Mouse (Mus musculus) liver, embryonic 15.5 days (tissue): ENCODE data around the gene Zfp607b. TPM values are rescaled to one million over a fixed set of nuclear protein-coding genes. Genes with fewer than 3 reads are reported as not detected.

Source experiments
- ATAC-seq: fragments of 200-750 bp; cut with Nextera tagmentation; 2 replicates; pipeline ENCODE4 v1.8.0; 2017; ENCODE audit warnings: moderate number of reproducible peaks, mild to moderate bottlenecking, moderate library complexity; ENCODE audit not compliant: insufficient read depth
- H3K27ac ChIP-seq: fragments of 300-500 bp; sonication (generic); replicated peaks from 2 replicates; pipeline ENCODE4 v1.5.1; 2015; ENCODE audit warnings: mild to moderate bottlenecking, inconsistent platforms
- H3K27me3 ChIP-seq: fragments of 300-500 bp; sonication (generic); 2 replicates; pipeline ENCODE4 v1.6.1; 2015; ENCODE audit warnings: mild to moderate bottlenecking, inconsistent platforms
- H3K36me3 ChIP-seq: fragments of 300-500 bp; sonication (generic); replicated peaks from 2 replicates; pipeline ENCODE4 v1.6.1; 2015; ENCODE audit warnings: moderate library complexity, mild to moderate bottlenecking, inconsistent platforms
- H3K4me1 ChIP-seq: fragments of 300-500 bp; sonication (generic); replicated peaks from 2 replicates; pipeline ENCODE4 v1.6.1; 2015; ENCODE audit warnings: inconsistent platforms
- H3K4me2 ChIP-seq: fragments of 300-500 bp; sonication (generic); 2 replicates; pipeline ENCODE4 v1.6.1; 2015; ENCODE audit warnings: moderate library complexity, mild to moderate bottlenecking, inconsistent platforms
- H3K4me3 ChIP-seq: fragments of 300-500 bp; sonication (generic); replicated peaks from 2 replicates; pipeline ENCODE4 v1.5.1; 2015; ENCODE audit warnings: mild to moderate bottlenecking, inconsistent platforms
- H3K9ac ChIP-seq: fragments of 300-500 bp; sonication (generic); 2 replicates; pipeline ENCODE4 v1.6.1; 2015; ENCODE audit warnings: moderate library complexity, mild to moderate bottlenecking, inconsistent platforms
- H3K9me3 ChIP-seq: fragments of 300-500 bp; sonication (generic); replicated peaks from 2 replicates; pipeline ENCODE4 v1.6.1; 2016; ENCODE audit warnings: inconsistent platforms
- WGBS: fragments of 180-500 bp; shearing (Covaris S2); methylation state at CpG from one replicate; pipeline ENCODE4 v1.1.7; 2015; ENCODE audit warnings: mixed read lengths; ENCODE audit not compliant: insufficient replicate concordance; 5-methylcytosine and 5-hydroxymethylcytosine counted together
- polyA plus RNA-seq: library from polyadenylated mRNA; unstranded; fragments of >200 nt; fragmentation: Nextera tagmentation; extraction: Ambion mirVana; gene quantifications from 2 replicates; pipeline ENCODE4 v1.2.1, GENCODE M21; 2015

Gene Zfp607b
- 0.38 and 0.91 TPM in 2 replicates for polyA plus RNA-seq

DNA sequence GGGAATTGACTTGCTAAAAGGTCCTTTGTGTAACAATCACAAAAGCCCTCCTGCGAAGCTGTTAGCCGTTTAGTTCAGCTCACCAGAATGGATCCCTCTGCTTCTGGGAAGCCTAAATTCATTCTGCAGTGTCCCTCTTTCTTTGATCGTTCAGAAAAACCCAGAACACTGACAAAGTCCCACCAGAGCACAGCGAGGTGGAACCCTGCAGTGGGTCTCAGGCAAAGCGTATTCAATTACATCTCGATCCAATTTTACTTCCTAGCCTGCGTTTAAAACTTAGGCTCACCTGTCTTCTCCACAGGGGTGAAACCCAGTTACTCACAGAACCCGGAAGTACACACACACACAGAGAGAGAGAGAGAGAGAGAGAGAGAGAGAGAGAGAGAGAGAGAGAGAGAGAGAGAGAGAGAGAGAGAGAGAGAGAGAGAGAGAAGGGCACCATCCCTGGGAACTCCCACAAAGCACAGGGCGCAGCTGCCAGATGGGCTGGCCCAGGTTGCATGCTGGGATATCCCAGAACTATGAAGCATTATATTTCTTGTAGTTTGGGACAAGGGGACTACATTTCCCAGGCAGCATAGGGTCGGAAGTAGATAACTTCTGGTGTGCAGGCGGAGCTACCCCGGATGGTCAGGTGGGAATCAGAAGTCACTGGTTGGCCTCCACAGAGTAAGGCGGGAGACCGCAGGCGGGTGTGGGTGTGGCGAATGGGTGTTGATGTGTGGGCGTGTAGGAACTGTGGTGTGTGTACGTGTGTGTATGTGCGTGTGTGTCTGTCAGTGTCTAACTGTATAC, at the start of gene Zfp607b:
Gene Zfp607b (plus strand): TSS at position 526 of the 798 bp plus-strand sequence.
- H3K27ac ChIP-seq, result peak within 1 kb of the TSS; percentile 66
- under 1% methylated on average over 19 of the region's 19 CpGs for WGBS

DNA sequence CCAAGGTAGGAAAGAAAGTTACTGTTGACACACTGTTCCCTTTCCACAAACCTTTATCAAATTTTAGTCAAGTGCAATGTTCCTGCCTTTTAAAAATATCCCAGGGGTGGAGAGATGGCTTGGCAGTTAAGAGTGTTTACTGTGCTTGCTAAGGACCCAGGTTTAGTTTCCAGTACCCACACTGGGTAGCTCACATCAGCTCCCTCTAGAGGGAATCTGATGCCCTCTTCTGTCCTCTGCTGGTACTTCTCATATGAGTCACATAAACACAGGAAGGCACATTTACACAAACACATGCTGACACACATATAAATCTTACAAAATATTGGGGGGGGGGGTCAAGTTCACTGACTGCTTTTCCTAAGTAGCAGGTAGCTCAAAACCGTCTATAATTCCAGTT, 44.7 kb upstream of the Zfp607b start:
- Histone ChIP-seq H3K27me3 (no peaks in the 10 kb centered on the region), H3K4me2 (no peak overlapping the region), H3K27ac (no peak overlapping the region), H3K36me3 (no peaks in the 10 kb centered on the region), H3K9ac (no peak overlapping the region), H3K4me3 (no peak overlapping the region), H3K4me1 (no peaks in the 10 kb centered on the region), H3K9me3 (no peaks in the 10 kb centered on the region)
- WGBS, result 19% methylated on average over 1 of the region's 1 CpGs
- ATAC-seq, result no peak

More for the DNA sequence above, at the start of gene Zfp607b:
- Histone ChIP-seq H3K9ac (peak within 1 kb of the TSS; percentile 55), H3K27me3 (peaks cover under 1% of the 10 kb centered on the region; the same call in 1 of the 2 replicates), H3K9me3 (no peaks in the 10 kb centered on the region), H3K4me3 (peak within 1 kb of the TSS; percentile 57), H3K4me2 (peak within 1 kb of the TSS; percentile 78), H3K4me1 (peaks cover 19% of the 10 kb centered on the region), H3K36me3 (no peaks in the 10 kb centered on the region)
- peak; percentile 99 for ATAC-seq

DNA sequence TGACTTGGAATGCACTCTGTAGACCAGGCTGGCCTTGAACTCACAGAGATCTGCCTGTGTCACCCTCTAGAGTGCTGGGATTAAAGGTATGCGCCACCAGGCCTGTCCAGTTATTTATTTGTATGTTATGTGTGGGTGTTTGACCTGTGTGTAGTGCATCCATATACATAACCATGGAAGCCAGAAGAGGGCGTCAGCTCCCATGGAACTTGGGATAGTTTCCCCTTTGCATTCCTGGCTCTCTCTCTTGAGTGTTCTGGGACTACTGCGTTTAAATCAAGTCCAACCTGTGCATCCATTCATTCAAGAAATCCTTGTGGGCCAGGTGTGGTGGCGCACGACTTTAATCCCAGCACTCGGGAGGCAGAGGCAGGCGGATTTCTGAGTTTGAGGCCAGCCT, 42.6 kb upstream of the Zfp607b start:
- Histone ChIP-seq H3K36me3 (no peaks in the 10 kb centered on the region), H3K4me2 (no peak overlapping the region), H3K9me3 (no peaks in the 10 kb centered on the region), H3K27me3 (peaks cover 8% of the 10 kb centered on the region), H3K27ac (no peak overlapping the region), H3K4me1 (peaks cover 7% of the 10 kb centered on the region; the same call in 1 of the 2 replicates), H3K4me3 (no peak overlapping the region), H3K9ac (no peak overlapping the region)
- no peak for ATAC-seq
- 66% methylated on average over 7 of the region's 7 CpGs for WGBS

DNA sequence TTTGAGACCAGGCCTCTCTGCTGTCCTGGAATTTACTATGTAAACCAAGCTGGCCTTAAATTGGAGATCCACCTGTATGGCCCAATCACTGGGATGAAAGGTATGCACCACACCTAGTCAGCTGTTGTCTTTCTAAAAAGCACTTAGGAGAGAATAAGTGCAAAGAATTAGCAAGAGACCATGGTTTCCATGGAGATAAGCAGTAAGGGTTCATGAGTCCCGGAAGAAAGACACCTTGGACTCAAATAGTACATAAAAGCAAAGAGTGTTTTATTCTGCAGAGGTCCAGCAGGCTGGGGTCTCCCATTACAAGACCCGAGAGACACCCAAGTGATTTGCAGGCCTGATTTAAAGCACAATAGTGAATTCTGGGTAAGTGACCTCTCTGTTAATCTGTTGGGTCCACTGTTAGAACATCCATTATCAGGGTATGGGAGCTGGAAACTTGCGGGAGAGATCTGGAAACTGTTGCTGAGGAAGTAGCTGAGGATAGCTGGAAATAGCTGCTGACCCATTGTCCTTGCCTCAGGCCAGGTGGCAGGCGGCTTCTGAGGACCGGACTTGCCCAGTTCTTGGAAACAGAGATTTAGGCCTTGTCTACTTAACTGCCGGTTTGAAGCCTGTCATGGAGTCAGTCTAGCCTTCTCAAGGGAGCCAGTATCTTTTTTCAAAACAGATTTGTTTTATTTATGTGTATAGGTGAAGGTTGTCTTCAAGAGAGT, 41.7 kb upstream of the Zfp607b start:
- Histone ChIP-seq H3K27ac (no peak overlapping the region), H3K9ac (no peak overlapping the region), H3K27me3 (peaks cover 17% of the 10 kb centered on the region), H3K9me3 (no peaks in the 10 kb centered on the region), H3K4me3 (no peak overlapping the region), H3K36me3 (no peaks in the 10 kb centered on the region), H3K4me1 (peaks cover 7% of the 10 kb centered on the region; the same call in 1 of the 2 replicates), H3K4me2 (no peak overlapping the region)
- no peak for ATAC-seq
- WGBS, result 68% methylated on average over 6 of the region's 6 CpGs

DNA sequence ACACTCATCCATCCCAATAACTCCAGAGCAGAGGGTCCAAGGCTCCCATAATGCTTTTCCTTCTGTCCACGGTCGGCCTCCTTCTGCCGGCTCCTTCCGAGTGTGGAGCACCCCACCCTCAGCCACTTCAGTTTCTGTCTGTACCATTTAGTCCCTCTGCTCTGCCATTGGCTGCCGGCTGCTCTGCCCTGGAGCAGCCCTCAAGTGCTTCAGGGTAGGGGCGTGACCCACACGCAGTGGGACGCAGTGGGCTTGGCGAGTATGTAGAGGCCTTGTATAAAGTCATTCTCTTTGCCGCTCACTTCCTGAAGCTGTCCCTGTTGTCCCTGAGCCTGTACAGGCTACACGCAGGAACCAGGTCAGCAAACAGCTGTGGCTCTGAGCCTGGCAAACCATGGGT, 39.4 kb upstream of the Zfp607b start:
- Histone ChIP-seq H3K36me3 (no peaks in the 10 kb centered on the region), H3K9me3 (no peaks in the 10 kb centered on the region), H3K27me3 (peaks cover 40% of the 10 kb centered on the region), H3K9ac (no peak overlapping the region), H3K4me1 (peaks cover 14% of the 10 kb centered on the region; the same call in 1 of the 2 replicates), H3K4me3 (no peak overlapping the region), H3K27ac (no peak overlapping the region), H3K4me2 (no peak overlapping the region; the same call in none of the 2 replicates)
- 75% methylated on average over 11 of the region's 11 CpGs for WGBS
- no peak for ATAC-seq

DNA sequence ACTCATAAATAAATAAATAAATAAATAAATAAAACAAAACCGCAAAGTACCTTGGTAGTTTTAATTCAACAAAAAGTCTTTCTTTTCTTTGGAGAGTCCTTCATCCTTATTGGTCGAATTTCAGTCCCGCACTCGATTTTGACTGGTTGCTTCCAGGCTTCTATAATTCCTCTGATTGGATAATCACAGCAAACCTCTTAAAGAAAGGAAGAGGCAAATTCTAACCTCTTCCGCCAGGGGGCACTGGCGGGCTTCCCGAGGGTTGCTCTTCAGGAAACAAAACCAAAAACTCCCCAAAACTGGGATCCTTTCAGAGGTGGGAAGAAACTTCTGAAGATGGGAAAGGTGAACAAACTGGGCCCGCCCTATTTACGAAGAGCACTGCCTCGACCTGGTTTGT, 38.2 kb upstream of the Zfp607b start:
- H3K27ac ChIP-seq, result no peak overlapping the region
- H3K4me1 ChIP-seq, result peaks cover 14% of the 10 kb centered on the region; the same call in 1 of the 2 replicates
- WGBS, result 1% methylated on average over 10 of the region's 10 CpGs
- no peak for ATAC-seq
- H3K36me3 ChIP-seq, result no peaks in the 10 kb centered on the region
- H3K9me3 ChIP-seq, result no peaks in the 10 kb centered on the region
- peak overlapping the region; percentile 38 for H3K4me3 ChIP-seq
- H3K27me3 ChIP-seq, result peaks cover 52% of the 10 kb centered on the region
- peak overlapping the region; percentile 48 for H3K4me2 ChIP-seq
- no peak overlapping the region for H3K9ac ChIP-seq

DNA sequence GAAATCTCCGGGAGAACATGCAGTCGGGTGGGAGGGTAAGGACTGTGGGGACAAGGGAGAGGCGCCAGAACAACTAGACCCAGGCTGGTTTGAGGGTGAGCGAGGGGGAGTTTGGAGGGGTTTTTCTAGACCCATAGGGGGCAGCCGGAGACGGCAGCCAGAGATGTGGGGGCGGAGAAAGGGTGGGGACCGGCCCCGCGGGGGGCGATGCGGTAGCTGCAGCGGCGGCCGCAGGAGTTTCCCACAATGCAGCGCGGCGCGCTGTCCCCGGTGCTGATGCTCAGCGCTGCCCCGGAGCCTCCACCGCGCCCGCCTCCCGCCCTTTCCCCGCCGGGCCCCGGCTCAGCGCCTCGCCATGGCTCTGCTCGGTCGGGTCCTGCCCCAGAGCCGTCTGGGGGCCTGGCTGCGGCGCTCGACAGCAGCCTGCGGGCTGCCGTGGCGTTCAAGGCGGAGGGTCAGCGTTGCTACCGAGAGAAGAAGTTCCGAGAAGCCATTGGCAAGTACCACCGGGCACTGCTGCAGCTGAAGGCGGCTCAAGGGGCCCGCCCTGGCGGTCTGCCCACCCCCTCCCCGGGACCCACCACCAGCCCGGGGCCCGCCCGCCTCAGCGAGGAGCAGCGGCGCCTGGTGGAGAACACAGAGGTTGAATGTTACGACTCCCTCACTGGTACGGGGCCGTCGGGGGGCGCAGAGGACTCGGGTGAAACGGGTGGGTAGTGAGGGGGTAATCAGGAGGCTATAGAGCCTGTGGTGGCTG, 35.3 kb upstream of the Zfp607b start, which contains the start of gene Ttc9b:
Gene Ttc9b (plus strand): TSS at position 235 of the 757 bp plus-strand sequence.
- ATAC-seq, result no peak
- WGBS, result 5% methylated on average over 62 of the region's 62 CpGs

DNA sequence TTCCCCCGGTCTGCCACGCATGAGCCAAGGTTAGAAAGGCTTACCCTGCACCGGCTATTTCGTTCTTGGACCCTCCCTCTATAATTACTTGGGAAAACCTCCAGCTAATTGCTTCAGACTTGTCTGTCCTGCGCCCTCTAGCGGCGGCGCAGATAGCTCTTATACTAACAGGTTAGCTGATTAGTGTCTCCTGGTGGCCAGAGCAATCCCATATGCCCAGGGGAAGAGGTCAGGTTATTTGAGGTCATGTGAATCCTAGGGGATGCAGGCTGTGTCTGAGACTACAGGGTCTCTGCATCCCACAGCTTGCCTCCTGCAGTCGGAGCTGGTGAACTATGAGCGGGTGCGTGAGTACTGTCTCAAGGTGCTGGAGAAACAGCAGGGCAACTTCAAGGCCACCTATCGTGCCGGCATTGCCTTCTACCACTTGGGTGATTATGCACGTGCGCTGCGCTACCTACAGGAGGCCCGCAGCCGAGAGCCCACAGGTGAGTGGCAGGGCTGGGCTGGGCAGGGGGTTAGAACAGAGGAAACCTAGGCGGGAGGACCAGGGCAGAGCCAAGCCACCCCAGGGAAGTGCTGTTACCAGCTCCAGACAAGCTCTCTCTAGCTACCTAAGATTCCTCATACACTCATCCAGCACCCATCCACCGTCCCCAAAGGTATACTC, 34.4 kb upstream of the Zfp607b start:
- H3K4me3 ChIP-seq, result no peak overlapping the region

More for the DNA sequence above, 35.3 kb upstream of the Zfp607b start, which contains the start of gene Ttc9b:
- no peaks in the 10 kb centered on the region for H3K36me3 ChIP-seq
- H3K9ac ChIP-seq, result no peak within 1 kb of the TSS
- H3K27me3 ChIP-seq, result peaks cover 81% of the 10 kb centered on the region
- H3K4me3 ChIP-seq, result no peak within 1 kb of the TSS
- no peak within 1 kb of the TSS for H3K27ac ChIP-seq
- H3K9me3 ChIP-seq, result no peaks in the 10 kb centered on the region
- H3K4me2 ChIP-seq, result no peak within 1 kb of the TSS
- peaks cover 24% of the 10 kb centered on the region for H3K4me1 ChIP-seq

DNA sequence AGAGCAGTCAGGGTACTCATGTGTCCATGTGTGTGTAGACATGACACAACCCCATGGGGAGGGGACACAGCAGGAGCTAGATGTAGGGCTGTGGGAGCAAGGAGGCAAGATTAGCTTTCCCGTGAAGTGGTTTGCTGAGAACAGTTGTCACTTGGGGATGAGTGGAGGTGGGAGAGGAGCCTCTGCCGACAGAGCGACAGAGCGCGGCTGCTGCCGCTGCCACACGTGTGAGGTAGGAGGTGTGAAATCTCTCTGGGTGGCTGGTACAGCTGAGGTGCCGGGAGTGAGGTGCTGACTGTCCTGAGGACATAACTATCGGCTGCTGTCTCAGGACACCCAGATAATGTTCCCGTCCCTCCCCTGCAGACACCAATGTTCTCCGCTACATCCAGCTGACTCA, 33.6 kb upstream of the Zfp607b start:
- no peak overlapping the region for H3K27ac ChIP-seq
- no peaks in the 10 kb centered on the region for H3K9me3 ChIP-seq
- H3K9ac ChIP-seq, result no peak overlapping the region
- no peak for ATAC-seq
- no peak overlapping the region for H3K4me2 ChIP-seq
- peaks cover 88% of the 10 kb centered on the region for H3K27me3 ChIP-seq
- H3K36me3 ChIP-seq, result no peaks in the 10 kb centered on the region
- no peak overlapping the region for H3K4me3 ChIP-seq
- 37% methylated on average over 11 of the region's 11 CpGs for WGBS
- peaks cover 26% of the 10 kb centered on the region for H3K4me1 ChIP-seq

More for the DNA sequence above, 34.4 kb upstream of the Zfp607b start:
- H3K9me3 ChIP-seq, result no peaks in the 10 kb centered on the region
- 58% methylated on average over 20 of the region's 20 CpGs for WGBS
- H3K4me1 ChIP-seq, result peaks cover 29% of the 10 kb centered on the region
- no peak for ATAC-seq
- no peaks in the 10 kb centered on the region for H3K36me3 ChIP-seq
- H3K27me3 ChIP-seq, result peaks cover 89% of the 10 kb centered on the region
- H3K27ac ChIP-seq, result no peak overlapping the region
- no peak overlapping the region for H3K4me2 ChIP-seq
- no peak overlapping the region for H3K9ac ChIP-seq

DNA sequence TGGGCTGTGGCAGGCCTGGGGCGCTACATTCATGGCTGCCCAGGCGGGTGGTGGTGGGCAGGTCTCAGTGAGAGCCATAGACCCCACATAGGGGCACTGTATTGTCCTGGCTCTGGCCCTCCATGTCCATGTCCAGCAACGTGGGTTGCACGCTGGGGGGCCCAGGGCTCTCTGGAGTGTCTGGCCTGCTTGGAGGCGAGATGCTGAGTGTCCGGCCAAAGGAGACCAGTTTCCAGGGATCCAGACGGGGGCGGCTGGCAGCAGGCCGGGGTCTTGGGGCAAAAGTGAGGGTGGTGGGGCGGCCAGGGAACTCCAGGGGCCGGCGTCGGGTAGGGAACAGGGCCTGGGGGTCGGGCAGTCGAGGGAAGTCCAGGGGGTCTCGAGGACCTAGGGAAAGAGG, 32.5 kb upstream of the Zfp607b start:
- Histone ChIP-seq H3K9me3 (no peaks in the 10 kb centered on the region), H3K36me3 (no peaks in the 10 kb centered on the region), H3K27ac (no peak overlapping the region), H3K4me3 (no peak overlapping the region), H3K27me3 (peaks cover 82% of the 10 kb centered on the region), H3K9ac (no peak overlapping the region), H3K4me1 (peaks cover 22% of the 10 kb centered on the region), H3K4me2 (no peak overlapping the region)
- 75% methylated on average over 16 of the region's 16 CpGs for WGBS
- no peak for ATAC-seq
